In the genomic region with DNA sequence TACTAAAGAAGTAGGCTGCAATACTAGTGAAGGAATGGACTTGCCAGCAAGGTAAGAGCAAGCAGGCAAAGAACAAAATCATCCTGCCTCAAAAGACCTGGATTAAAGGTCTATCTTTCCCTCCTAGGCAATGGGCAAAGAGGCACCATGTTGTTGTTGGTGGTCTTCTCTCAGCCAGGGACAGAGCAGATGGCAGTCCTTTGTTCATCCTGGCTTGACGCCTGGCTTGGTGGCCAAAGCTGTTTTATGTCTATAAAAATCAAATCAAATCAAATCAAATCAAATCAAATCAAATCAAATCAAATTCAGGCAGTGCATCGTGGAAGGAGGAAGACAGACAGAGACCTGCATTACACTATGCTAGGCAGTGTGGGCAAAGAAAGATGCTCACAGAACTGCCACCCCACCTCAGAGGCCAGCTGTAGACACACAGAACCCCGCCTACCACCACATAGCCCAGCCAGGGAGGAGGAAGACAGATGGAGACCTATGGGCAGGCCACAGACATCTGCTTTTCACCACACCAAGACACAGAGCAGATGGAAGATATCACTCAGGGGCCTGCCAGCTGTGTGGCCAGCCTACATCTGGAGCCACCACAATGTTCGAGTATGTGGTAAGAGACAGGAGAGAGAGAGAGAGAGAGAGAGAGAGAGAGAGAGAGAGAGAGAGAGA, we compare ENCODE assay signal across 26 mouse cellular contexts. TPM values are rescaled to one million over a fixed set of nuclear protein-coding genes. Genes with fewer than 3 reads are reported as not detected.
DNase-seq lines count a peak whose midpoint lies in the region; ATAC-seq and TF ChIP-seq lines count a peak whose summit lies in the region.
"Not testable (repeated sequence)": the region's sequence is repeated elsewhere in the genome, so short reads cannot be mapped to it uniquely, and the experiment has no call there.
"Had no signal": no experiment of that assay in that cellular context is flagged by ENCODE, and none has a peak within 500 bp of the region (broad histone marks: within the 10 kb centered on the region; RNA-seq: fewer than 3 reads in every experiment).

No protein-coding gene starts in this region.

- not testable (repeated sequence) for H3K9me3 ChIP-seq in embryonic facial prominence, embryonic 15.5 days (replicated peaks); heart, embryonic 16.5 days (replicated peaks; ENCODE audit: control insufficient read depth, low read length); hindbrain, postnatal 0 days (ENCODE audit: low read length); lung, embryonic 16.5 days (ENCODE audit: control insufficient read depth, low read length)

- H3K36me3 ChIP-seq in embryonic facial prominence, embryonic 15.5 days; heart, embryonic 16.5 days (ENCODE audit: control insufficient read depth, insufficient read depth); hindbrain, postnatal 0 days (ENCODE audit: insufficient read depth, low read length); lung, embryonic 16.5 days (ENCODE audit: control insufficient read depth, insufficient read depth, low read length): not testable (repeated sequence)

- H3K4me1 ChIP-seq in embryonic facial prominence, embryonic 15.5 days; heart, embryonic 16.5 days (ENCODE audit: control insufficient read depth, insufficient read depth, low read length); hindbrain, postnatal 0 days (ENCODE audit: insufficient read depth, low read length); lung, embryonic 16.5 days (replicated peaks; ENCODE audit: control insufficient read depth, insufficient read depth, low read length): not testable (repeated sequence)

- not testable (repeated sequence) for H3K4me2 ChIP-seq in embryonic facial prominence, embryonic 15.5 days (replicated peaks); heart, embryonic 16.5 days (ENCODE audit: low read depth, low read length); hindbrain, postnatal 0 days (ENCODE audit: low read depth, low read length); lung, embryonic 16.5 days (ENCODE audit: low read depth, low read length)

- not testable (repeated sequence) for H3K27ac ChIP-seq in embryonic facial prominence, embryonic 15.5 days (replicated peaks); heart, embryonic 16.5 days (ENCODE audit: low read length); hindbrain, postnatal 0 days; lung, embryonic 16.5 days (ENCODE audit: low read length)

- H3K27me3 ChIP-seq in embryonic facial prominence, embryonic 15.5 days; heart, embryonic 16.5 days (ENCODE audit: control insufficient read depth, insufficient read depth, low read length); hindbrain, postnatal 0 days (ENCODE audit: insufficient read depth, low read length); lung, embryonic 16.5 days (ENCODE audit: control insufficient read depth, insufficient read depth, low read depth, low read length): not testable (repeated sequence)

- peak; percentile 58; the same call in 1 of the 2 replicates for ATAC-seq in embryonic facial prominence, embryonic 15.5 days (ENCODE audit: insufficient number of reproducible peaks, low FRiP score, low TSS enrichment, low read depth)
- ATAC-seq in heart, embryonic 16.5 days (replicated peaks; ENCODE audit: extremely low read depth, insufficient read depth, low FRiP score): peak; percentile 60; the same call in 1 of the 2 replicates
- peak; percentile 77 for ATAC-seq in hindbrain, postnatal 0 days
- ATAC-seq in lung, embryonic 16.5 days (ENCODE audit: low read depth): peak; percentile 12; the same call in 1 of the 2 replicates

- H3K4me3 ChIP-seq in embryonic facial prominence, embryonic 15.5 days (replicated peaks); heart, embryonic 16.5 days (ENCODE audit: low read length); hindbrain, postnatal 0 days (ENCODE audit: low read length); lung, embryonic 16.5 days (ENCODE audit: low read length): not testable (repeated sequence)

- H3K9ac ChIP-seq in embryonic facial prominence, embryonic 15.5 days; heart, embryonic 16.5 days (ENCODE audit: low read length); hindbrain, postnatal 0 days (replicated peaks; ENCODE audit: low read length); lung, embryonic 16.5 days (ENCODE audit: low read length): not testable (repeated sequence)

- intact Hi-C loops in left cerebral cortex, postnatal 4 days (cut with DNase I): not testable (repeated sequence)

- not testable (repeated sequence) for TF ChIP-seq CTCF in hindbrain, postnatal 0 days (IDR thresholded peaks at IDR 0.05; ENCODE audit: low read depth)

- 67% methylated on average over 2 of the region's 4 CpGs for WGBS in embryonic facial prominence, embryonic 15.5 days
- 79% methylated on average over 2 of the region's 4 CpGs for WGBS in heart, embryonic 16.5 days
- 61% methylated on average over 2 of the region's 4 CpGs for WGBS in hindbrain, postnatal 0 days
- WGBS in lung, embryonic 16.5 days: 84% methylated on average over 2 of the region's 4 CpGs

- DNase-seq in cerebellum, postnatal 14 days: peak; percentile 31 to 43
- DNase-seq in hindbrain, postnatal 0 days (ENCODE audit: low spot score): peak; percentile 39
- peak; percentile 44 for DNase-seq in left cerebral cortex, postnatal 4 days

RNA-seq across cellular contexts. Expression of a gene that starts 11.1 kb away (rescaled TPM):
- polyA plus RNA-seq in embryonic facial prominence, embryonic 15.5 days (2015; fragmentation: Nextera tagmentation; extraction: Ambion mirVana): not detected in 2 replicates
- polyA plus RNA-seq in heart, embryonic 16.5 days (2015; fragmentation: Nextera tagmentation; extraction: Ambion mirVana): not detected in 2 replicates
- total RNA-seq in hindbrain, postnatal 0 days (2014; rRNA removed): not detected in 2 replicates
- 2.0 and 2.9 TPM in 2 replicates for polyA plus RNA-seq in hindbrain, postnatal 0 days (2015; fragmentation: Nextera tagmentation; extraction: Ambion mirVana)
- total RNA-seq in left cerebral cortex, postnatal 4 days (2021): not detected
- polyA plus RNA-seq in lung, embryonic 16.5 days (2015; fragmentation: Nextera tagmentation; extraction: Ambion mirVana): not detected in 2 replicates
- total RNA-seq: adrenal gland, adult 18-20 months; adrenal gland, postnatal 10 days; adrenal gland, postnatal 36 days; CH12.LX; G1E; gastrocnemius, adult 8-10 months; gastrocnemius, postnatal 25 days; heart, adult 8-10 months; heart, postnatal 10 days; heart, postnatal 36 days had no signal
- polyA plus RNA-seq: embryonic facial prominence, embryonic 11.5 days; erythroblast, embryonic 14.5 days; forebrain, embryonic 15.5 days; G1E; gonadal fat pad, adult 2 months; heart, embryonic 11.5 days; heart, embryonic 14.5 days; hindbrain, embryonic 10.5 days; hindbrain, embryonic 13.5 days; intestine, embryonic 15.5 days; Patski had no signal

RNA-seq across cellular contexts. Expression of a gene that starts 24.7 kb away (rescaled TPM):
- not detected in 2 replicates for polyA plus RNA-seq in embryonic facial prominence, embryonic 15.5 days (2015; fragmentation: Nextera tagmentation; extraction: Ambion mirVana)
- polyA plus RNA-seq in heart, embryonic 16.5 days (2015; fragmentation: Nextera tagmentation; extraction: Ambion mirVana): not detected in 2 replicates
- 0.05 and 0.18 TPM in 2 replicates for total RNA-seq in hindbrain, postnatal 0 days (2014; rRNA removed)
- 0.10 TPM in 1 of 2 replicates, not detected in the other for polyA plus RNA-seq in hindbrain, postnatal 0 days (2015; fragmentation: Nextera tagmentation; extraction: Ambion mirVana)
- under 1 TPM; 0.64 to 0.98 TPM for total RNA-seq in left cerebral cortex, postnatal 4 days (2021)
- not detected in 2 replicates for polyA plus RNA-seq in lung, embryonic 16.5 days (2015; fragmentation: Nextera tagmentation; extraction: Ambion mirVana)
- total RNA-seq: G1E had no signal
- polyA plus RNA-seq: embryonic facial prominence, embryonic 11.5 days; erythroblast, embryonic 14.5 days; G1E; gonadal fat pad, adult 2 months; heart, embryonic 11.5 days; heart, embryonic 14.5 days; intestine, embryonic 15.5 days had no signal

RNA-seq across cellular contexts. Expression of a gene that starts 42.6 kb away (rescaled TPM):
- not detected in 2 replicates for polyA plus RNA-seq in embryonic facial prominence, embryonic 15.5 days (2015; fragmentation: Nextera tagmentation; extraction: Ambion mirVana)
- not detected in 2 replicates for polyA plus RNA-seq in heart, embryonic 16.5 days (2015; fragmentation: Nextera tagmentation; extraction: Ambion mirVana)
- total RNA-seq in hindbrain, postnatal 0 days (2014; rRNA removed): 0.05 and 0.18 TPM in 2 replicates
- polyA plus RNA-seq in hindbrain, postnatal 0 days (2015; fragmentation: Nextera tagmentation; extraction: Ambion mirVana): 0.10 TPM in 1 of 2 replicates, not detected in the other
- total RNA-seq in left cerebral cortex, postnatal 4 days (2021): under 1 TPM; 0.64 to 0.98 TPM
- not detected in 2 replicates for polyA plus RNA-seq in lung, embryonic 16.5 days (2015; fragmentation: Nextera tagmentation; extraction: Ambion mirVana)
- total RNA-seq: G1E had no signal
- polyA plus RNA-seq: embryonic facial prominence, embryonic 11.5 days; erythroblast, embryonic 14.5 days; G1E; gonadal fat pad, adult 2 months; heart, embryonic 11.5 days; heart, embryonic 14.5 days; intestine, embryonic 15.5 days had no signal

Comparison
In these comparisons a context has a peak if more than half of its experiments do, and no peak if none do; other contexts are left out.
1. ATAC-seq: peak in every context shown above with its lines; median percentile 77 in hindbrain, postnatal 0 days; 60 in heart, embryonic 16.5 days; 58 in embryonic facial prominence, embryonic 15.5 days; 12 in lung, embryonic 16.5 days.